In genomic region chr12:3955371-3955770, GRCm38 (mm10) we compare ENCODE assay signal across 12 mouse cellular contexts. TPM values are rescaled to one million over a fixed set of nuclear protein-coding genes. Genes with fewer than 3 reads are reported as not detected.
DNase-seq lines count a peak whose midpoint lies in the region; ATAC-seq and TF ChIP-seq lines count a peak whose summit lies in the region.
"Had no signal": no experiment of that assay in that cellular context is flagged by ENCODE, and none has a peak within 500 bp of the region (broad histone marks: within the 10 kb centered on the region; RNA-seq: fewer than 3 reads in every experiment).

No protein-coding gene starts in this region.

- peaks cover 19% of the 10 kb centered on the region; the same call in 1 of the 2 replicates for H3K27me3 ChIP-seq in hindbrain, postnatal 0 days (ENCODE audit: insufficient read depth, low read length)
- H3K27me3 ChIP-seq in hindbrain, embryonic 13.5 days: peaks cover 34% of the 10 kb centered on the region
- H3K27me3 ChIP-seq in heart, embryonic 11.5 days (ENCODE audit: control insufficient read depth, insufficient read depth, low read length): peaks cover 18% of the 10 kb centered on the region

- no peak overlapping the region for H3K27ac ChIP-seq in hindbrain, postnatal 0 days
- no peak overlapping the region for H3K27ac ChIP-seq in hindbrain, embryonic 13.5 days
- no peak overlapping the region for H3K27ac ChIP-seq in heart, embryonic 11.5 days (ENCODE audit: low read depth, low read length)

- H3K9ac ChIP-seq in hindbrain, postnatal 0 days (replicated peaks; ENCODE audit: low read length): no peak overlapping the region
- no peak overlapping the region for H3K9ac ChIP-seq in hindbrain, embryonic 13.5 days
- no peak overlapping the region for H3K9ac ChIP-seq in heart, embryonic 11.5 days (ENCODE audit: low read depth, low read length)

- no peak overlapping the region for H3K4me3 ChIP-seq in hindbrain, postnatal 0 days (ENCODE audit: low read length)
- H3K4me3 ChIP-seq in hindbrain, embryonic 13.5 days: no peak overlapping the region
- no peak overlapping the region for H3K4me3 ChIP-seq in heart, embryonic 11.5 days (ENCODE audit: low read depth, low read length)

- peaks cover 3% of the 10 kb centered on the region; the same call in 1 of the 2 replicates for H3K4me1 ChIP-seq in hindbrain, postnatal 0 days (ENCODE audit: insufficient read depth, low read length)
- H3K4me1 ChIP-seq in hindbrain, embryonic 13.5 days (replicated peaks): peaks cover 12% of the 10 kb centered on the region
- no peaks in the 10 kb centered on the region for H3K4me1 ChIP-seq in heart, embryonic 11.5 days (ENCODE audit: control insufficient read depth, insufficient read depth, low read length)

- no peaks in the 10 kb centered on the region for H3K9me3 ChIP-seq in hindbrain, postnatal 0 days (ENCODE audit: low read length)
- H3K9me3 ChIP-seq in hindbrain, embryonic 13.5 days: no peaks in the 10 kb centered on the region
- H3K9me3 ChIP-seq in heart, embryonic 11.5 days (replicated peaks; ENCODE audit: control insufficient read depth, low read length): no peaks in the 10 kb centered on the region

- TF ChIP-seq CTCF in hindbrain, postnatal 0 days (IDR thresholded peaks at IDR 0.05; ENCODE audit: low read depth): no peak

- 31% methylated on average over 10 of the region's 10 CpGs for WGBS in hindbrain, postnatal 0 days
- 30% methylated on average over 10 of the region's 10 CpGs for WGBS in hindbrain, embryonic 13.5 days
- WGBS in heart, embryonic 11.5 days (ENCODE audit: insufficient replicate concordance): 28% methylated on average over 10 of the region's 10 CpGs

- no peaks in the 10 kb centered on the region for H3K36me3 ChIP-seq in hindbrain, postnatal 0 days (ENCODE audit: insufficient read depth, low read length)
- H3K36me3 ChIP-seq in hindbrain, embryonic 13.5 days: no peaks in the 10 kb centered on the region
- no peaks in the 10 kb centered on the region for H3K36me3 ChIP-seq in heart, embryonic 11.5 days (ENCODE audit: control insufficient read depth, insufficient read depth, low read length)

- ATAC-seq in hindbrain, postnatal 0 days: no peak
- ATAC-seq in hindbrain, embryonic 13.5 days (ENCODE audit: low FRiP score): no peak
- ATAC-seq in heart, embryonic 11.5 days (replicated peaks; ENCODE audit: insufficient number of reproducible peaks, low FRiP score, low TSS enrichment): no peak
- ATAC-seq: intestine, embryonic 16.5 days had no signal

- DNase-seq in hindbrain, postnatal 0 days (ENCODE audit: low spot score): peak; percentile 19
- DNase-seq in 3T3-L1 (ENCODE audit: low read depth, low spot score) (peak; percentile 39), NIH3T3 (ENCODE audit: low read depth) (peak; percentile 69)
- DNase-seq in gonadal fat pad, adult 2 months (ENCODE audit: low read depth): peak; percentile 9
- DNase-seq in cerebellum, adult 11-12 months: no peak
- DNase-seq in urinary bladder, postnatal 10 days (ENCODE audit: low spot score): no peak
- DNase-seq: cerebellum, postnatal 36 days; gastrocnemius, postnatal 36 days; lung, postnatal 4 days had no signal

- H3K4me2 ChIP-seq in hindbrain, postnatal 0 days (ENCODE audit: low read depth, low read length): no peak overlapping the region
- no peak overlapping the region for H3K4me2 ChIP-seq in hindbrain, embryonic 13.5 days
- no peak overlapping the region for H3K4me2 ChIP-seq in heart, embryonic 11.5 days

RNA-seq across cellular contexts. Expression of gene Pomc, which starts 0.6 kb away (rescaled TPM):
- total RNA-seq in hindbrain, postnatal 0 days (2014; rRNA removed): 5.3 and 5.7 TPM in 2 replicates
- 3.5 and 4.2 TPM in 2 replicates for polyA plus RNA-seq in hindbrain, postnatal 0 days (2015; fragmentation: Nextera tagmentation; extraction: Ambion mirVana)
- 3.6 and 5.3 TPM in 2 replicates for polyA plus RNA-seq in hindbrain, embryonic 13.5 days (2015; fragmentation: Nextera tagmentation; extraction: Ambion mirVana)
- polyA plus RNA-seq in gonadal fat pad, adult 2 months (2012; rRNA removed): 1.2 and 2.2 TPM in 2 replicates
- 2.6 and 2.9 TPM in 2 replicates for polyA plus RNA-seq in heart, embryonic 11.5 days (2014; fragmentation: Nextera tagmentation; extraction: Ambion mirVana)
- total RNA-seq: gastrocnemius, postnatal 36 days had no signal

Comparison
In these comparisons a context has a peak if more than half of its experiments do, and no peak if none do; other contexts are left out.
1. DNase-seq: peak in hindbrain, postnatal 0 days (single experiment), 3T3-L1 (single experiment), NIH3T3 (single experiment) and gonadal fat pad, adult 2 months (single experiment); none in cerebellum, adult 11-12 months (single experiment) and urinary bladder, postnatal 10 days (single experiment).